In genomic region chr6:92065721-92066496, GRCm38 (mm10) we compare ENCODE assay signal across 8 mouse cellular contexts. TPM values are rescaled to one million over a fixed set of nuclear protein-coding genes. Genes with fewer than 3 reads are reported as not detected.
DNase-seq lines count a peak whose midpoint lies in the region; ATAC-seq lines count a peak whose summit lies in the region.

No protein-coding gene starts in this region.

- H3K4me1 ChIP-seq in intestine, embryonic 14.5 days (replicated peaks; ENCODE audit: control insufficient read depth, insufficient read depth, low read length), result no peaks in the 10 kb centered on the region
- no peaks in the 10 kb centered on the region for H3K4me1 ChIP-seq in intestine, embryonic 15.5 days (replicated peaks)
- 0 out of 2 replicates have a peak, but pooled peaks cover 3% of the 10 kb centered on the region for H3K4me1 ChIP-seq in forebrain, embryonic 13.5 days

- ATAC-seq in intestine, embryonic 14.5 days (replicated peaks; ENCODE audit: low FRiP score, low TSS enrichment, low read depth), result 0 out of 2 replicates have a peak, but pooled peaks have one; percentile 38
- no peak for ATAC-seq in intestine, embryonic 15.5 days
- peak; percentile 50 for ATAC-seq in forebrain, embryonic 13.5 days
- ATAC-seq in megakaryocyte, adult 5-6 weeks (ENCODE audit: poor library complexity, severe bottlenecking), result peak; percentile 53

- H3K36me3 ChIP-seq in intestine, embryonic 14.5 days (ENCODE audit: control insufficient read depth, insufficient read depth, low read length), result no peaks in the 10 kb centered on the region
- H3K36me3 ChIP-seq in intestine, embryonic 15.5 days, result no peaks in the 10 kb centered on the region
- no peaks in the 10 kb centered on the region for H3K36me3 ChIP-seq in forebrain, embryonic 13.5 days (ENCODE audit: poor library complexity, severe bottlenecking)

- no peak overlapping the region for H3K27ac ChIP-seq in intestine, embryonic 14.5 days (ENCODE audit: low read depth)
- no peak overlapping the region for H3K27ac ChIP-seq in intestine, embryonic 15.5 days
- no peak overlapping the region for H3K27ac ChIP-seq in forebrain, embryonic 13.5 days

- 53% methylated on average over 12 of the region's 12 CpGs for WGBS in intestine, embryonic 14.5 days
- WGBS in intestine, embryonic 15.5 days, result 54% methylated on average over 12 of the region's 12 CpGs
- WGBS in forebrain, embryonic 13.5 days, result 48% methylated on average over 12 of the region's 12 CpGs

- no peak overlapping the region for H3K9ac ChIP-seq in intestine, embryonic 14.5 days (ENCODE audit: low read length)
- no peak overlapping the region for H3K9ac ChIP-seq in intestine, embryonic 15.5 days
- H3K9ac ChIP-seq in forebrain, embryonic 13.5 days, result no peak overlapping the region

- peak; percentile 71 for DNase-seq in intestine, embryonic 14.5 days (ENCODE audit: low spot score)
- peak; percentile 15 for DNase-seq in CD4-positive helper T cell, adult 2 months (ENCODE audit: low read depth, low spot score)
- DNase-seq in adrenal gland, postnatal 25 days, result peak; percentile 68
- DNase-seq in kidney, postnatal 36 days, result peak; percentile 47 to 77
- peak; percentile 29 to 36 for DNase-seq in thymus, postnatal 36 days

- H3K27me3 ChIP-seq in intestine, embryonic 14.5 days (replicated peaks; ENCODE audit: control insufficient read depth, insufficient read depth, low read length), result no peaks in the 10 kb centered on the region
- H3K27me3 ChIP-seq in intestine, embryonic 15.5 days (replicated peaks), result no peaks in the 10 kb centered on the region
- H3K27me3 ChIP-seq in forebrain, embryonic 13.5 days, result peaks cover 3% of the 10 kb centered on the region; the same call in 1 of the 2 replicates

- H3K4me2 ChIP-seq in intestine, embryonic 14.5 days (ENCODE audit: low read length), result no peak overlapping the region
- H3K4me2 ChIP-seq in intestine, embryonic 15.5 days (replicated peaks), result no peak overlapping the region
- no peak overlapping the region for H3K4me2 ChIP-seq in forebrain, embryonic 13.5 days

- no peak overlapping the region for H3K4me3 ChIP-seq in intestine, embryonic 14.5 days (ENCODE audit: low read depth, low read length)
- H3K4me3 ChIP-seq in intestine, embryonic 15.5 days (replicated peaks), result no peak overlapping the region
- no peak overlapping the region for H3K4me3 ChIP-seq in forebrain, embryonic 13.5 days

- no peaks in the 10 kb centered on the region for H3K9me3 ChIP-seq in intestine, embryonic 14.5 days (ENCODE audit: control insufficient read depth, low read length)
- no peaks in the 10 kb centered on the region for H3K9me3 ChIP-seq in intestine, embryonic 15.5 days
- H3K9me3 ChIP-seq in forebrain, embryonic 13.5 days (replicated peaks), result no peaks in the 10 kb centered on the region

RNA-seq across cellular contexts. Expression of gene Nr2c2, which starts 25.3 kb away (rescaled TPM):
- 19.9 and 22.8 TPM in 2 replicates for polyA plus RNA-seq in intestine, embryonic 14.5 days (2014; fragmentation: Nextera tagmentation; extraction: Ambion mirVana)
- 18.3 and 19.3 TPM in 2 replicates for polyA plus RNA-seq in intestine, embryonic 15.5 days (2015; fragmentation: Nextera tagmentation; extraction: Ambion mirVana)
- total RNA-seq in adrenal gland, postnatal 25 days (2021), result 44.1 and 49.9 TPM in 2 replicates
- polyA plus RNA-seq in forebrain, embryonic 13.5 days (2015; fragmentation: Nextera tagmentation; extraction: Ambion mirVana), result 21.7 and 24.9 TPM in 2 replicates
- 35.7 and 40.5 TPM in 2 replicates for total RNA-seq in megakaryocyte, adult 5-6 weeks (2015)
- 43.0 and 43.5 TPM in 2 replicates for total RNA-seq in megakaryocyte, adult 5-6 weeks (2017)

Comparison
In these comparisons a context has a peak if more than half of its experiments do, and no peak if none do; other contexts are left out.
1. DNase-seq: peak in every context shown above with its lines; median percentile 71 in intestine, embryonic 14.5 days; 68 in adrenal gland, postnatal 25 days; 62 in kidney, postnatal 36 days; 32 in thymus, postnatal 36 days; 15 in CD4-positive helper T cell, adult 2 months.